Comparison of ENCODE assay signal across 18 mouse cellular contexts in the genomic region with DNA sequence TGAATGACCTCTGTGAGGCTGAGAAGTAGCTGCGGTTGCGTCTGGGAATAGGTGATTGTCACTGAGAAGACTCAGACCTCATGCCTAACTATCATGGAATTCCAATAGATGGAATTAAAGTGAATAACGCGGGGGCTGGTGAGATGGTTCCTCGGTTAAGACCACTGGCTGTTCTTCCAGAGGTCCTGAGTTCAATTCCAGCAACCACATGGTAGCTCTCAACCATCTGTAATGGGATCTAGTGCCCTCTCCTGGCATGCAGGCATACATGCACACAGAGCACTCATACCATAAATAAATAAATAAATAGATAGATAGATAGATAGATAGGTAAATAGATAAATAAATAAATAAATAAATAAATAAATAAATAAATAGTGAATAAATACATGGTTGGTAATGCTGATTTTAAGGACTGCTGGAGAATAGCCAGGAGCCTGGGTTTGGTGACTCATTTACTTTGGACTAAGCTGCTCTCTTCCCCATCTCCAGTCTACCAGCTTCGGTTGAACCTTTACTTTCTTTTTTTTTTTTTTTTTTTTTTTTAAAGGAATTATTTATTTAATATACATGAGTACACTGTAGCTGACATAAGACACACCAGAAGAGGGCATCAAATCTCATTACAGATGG. TPM values are rescaled to one million over a fixed set of nuclear protein-coding genes. Genes with fewer than 3 reads are reported as not detected.
DNase-seq lines count a peak whose midpoint lies in the region; ATAC-seq and TF ChIP-seq lines count a peak whose summit lies in the region.
"Had no signal": no experiment of that assay in that cellular context is flagged by ENCODE, and none has a peak within 500 bp of the region (broad histone marks: within the 10 kb centered on the region; RNA-seq: fewer than 3 reads in every experiment).

No protein-coding gene starts in this region.

- no peak for TF ChIP-seq EP300 in ES-Bruce4 (IDR thresholded peaks at IDR 0.05; ENCODE audit: insufficient read depth, low read depth, low read length)

- no peak for TF ChIP-seq POLR2A in ES-Bruce4 (IDR thresholded peaks at IDR 0.05; ENCODE audit: insufficient read depth, low read length)

- no peak overlapping the region for H3K4me2 ChIP-seq in intestine, postnatal 0 days (replicated peaks; ENCODE audit: low read depth)
- H3K4me2 ChIP-seq in intestine, embryonic 15.5 days (replicated peaks): no peak overlapping the region
- H3K4me2 ChIP-seq in midbrain, postnatal 0 days (ENCODE audit: low read depth, low read length, poor library complexity, severe bottlenecking): no peak overlapping the region
- no peak overlapping the region for H3K4me2 ChIP-seq in kidney, embryonic 15.5 days

- no peaks in the 10 kb centered on the region for H3K36me3 ChIP-seq in intestine, postnatal 0 days (ENCODE audit: control insufficient read depth, insufficient read depth)
- H3K36me3 ChIP-seq in intestine, embryonic 15.5 days: no peaks in the 10 kb centered on the region
- no peaks in the 10 kb centered on the region for H3K36me3 ChIP-seq in midbrain, postnatal 0 days (ENCODE audit: insufficient read depth, low read length)
- no peaks in the 10 kb centered on the region for H3K36me3 ChIP-seq in midbrain, embryonic 10.5 days
- no peaks in the 10 kb centered on the region for H3K36me3 ChIP-seq in ES-Bruce4 (ENCODE audit: control insufficient read depth, insufficient read depth, low read length, poor library complexity, severe bottlenecking)
- no peaks in the 10 kb centered on the region for H3K36me3 ChIP-seq in kidney, embryonic 15.5 days
- H3K36me3 ChIP-seq: limb, embryonic 15.5 days; midbrain, embryonic 15.5 days had no signal

- WGBS in intestine, postnatal 0 days: 96% methylated on average over 6 of the region's 6 CpGs
- 96% methylated on average over 6 of the region's 6 CpGs for WGBS in intestine, embryonic 15.5 days
- 95% methylated on average over 6 of the region's 6 CpGs for WGBS in midbrain, postnatal 0 days
- 91% methylated on average over 6 of the region's 6 CpGs for WGBS in midbrain, embryonic 10.5 days
- WGBS in kidney, embryonic 15.5 days: 96% methylated on average over 6 of the region's 6 CpGs

- no peaks in the 10 kb centered on the region for H3K27me3 ChIP-seq in intestine, postnatal 0 days (replicated peaks; ENCODE audit: control insufficient read depth, insufficient read depth, low read length)
- H3K27me3 ChIP-seq in intestine, embryonic 15.5 days (replicated peaks): no peaks in the 10 kb centered on the region
- no peaks in the 10 kb centered on the region for H3K27me3 ChIP-seq in midbrain, postnatal 0 days (ENCODE audit: insufficient read depth, low read length)
- no peaks in the 10 kb centered on the region for H3K27me3 ChIP-seq in midbrain, embryonic 10.5 days (ENCODE audit: low read depth, poor library complexity, severe bottlenecking)
- no peaks in the 10 kb centered on the region for H3K27me3 ChIP-seq in ES-Bruce4 (ENCODE audit: control insufficient read depth, insufficient read depth, low read length, poor library complexity, severe bottlenecking)
- no peaks in the 10 kb centered on the region for H3K27me3 ChIP-seq in kidney, embryonic 15.5 days
- H3K27me3 ChIP-seq: forebrain, embryonic 13.5 days; limb, embryonic 15.5 days; midbrain, embryonic 15.5 days had no signal

- no peak overlapping the region for H3K27ac ChIP-seq in intestine, postnatal 0 days (ENCODE audit: low read depth, low read length)
- no peak overlapping the region for H3K27ac ChIP-seq in intestine, embryonic 15.5 days
- no peak overlapping the region for H3K27ac ChIP-seq in midbrain, postnatal 0 days (ENCODE audit: low read depth, low read length)
- no peak overlapping the region for H3K27ac ChIP-seq in midbrain, embryonic 10.5 days (replicated peaks)
- H3K27ac ChIP-seq in ES-Bruce4 (ENCODE audit: insufficient read depth, low read length): peak overlapping the region; percentile 41; the same call in 1 of the 2 replicates
- no peak overlapping the region for H3K27ac ChIP-seq in kidney, embryonic 15.5 days
- H3K27ac ChIP-seq: forebrain, embryonic 13.5 days; limb, embryonic 15.5 days had no signal

- H3K4me3 ChIP-seq in intestine, postnatal 0 days (ENCODE audit: low read depth, low read length): no peak overlapping the region
- no peak overlapping the region for H3K4me3 ChIP-seq in intestine, embryonic 15.5 days (replicated peaks)
- H3K4me3 ChIP-seq in midbrain, postnatal 0 days (ENCODE audit: low read depth, low read length): no peak overlapping the region
- H3K4me3 ChIP-seq in midbrain, embryonic 10.5 days: no peak overlapping the region
- H3K4me3 ChIP-seq in ES-Bruce4 (ENCODE audit: low read depth, low read length): no peak overlapping the region
- H3K4me3 ChIP-seq in kidney, embryonic 15.5 days (replicated peaks): no peak overlapping the region

- TF ChIP-seq CTCF in intestine, postnatal 0 days (IDR thresholded peaks at IDR 0.05; ENCODE audit: low read depth): peak; percentile 50
- peak; percentile 32; the same call in 1 of the 2 replicates for TF ChIP-seq CTCF in midbrain, postnatal 0 days (IDR thresholded peaks at IDR 0.05)
- TF ChIP-seq CTCF in ES-Bruce4 (IDR thresholded peaks at IDR 0.05; ENCODE audit: low read depth, low read length): peak; percentile 2

- DNase-seq in midbrain, postnatal 0 days (ENCODE audit: low spot score): no peak
- no peak for DNase-seq in midbrain, embryonic 10.5 days (ENCODE audit: low spot score)
- peak; percentile 25 for DNase-seq in mesoderm, embryonic 11.5 days (ENCODE audit: low read depth, low spot score)
- no peak for DNase-seq in adrenal gland, postnatal 10 days
- DNase-seq: adrenal gland, adult 2 months; cerebellum, adult 8-10 months; heart, postnatal 10 days; kidney, adult 2 months; lung, postnatal 4 days; right cerebral cortex, postnatal 4 days had no signal

- no peak for ATAC-seq in intestine, postnatal 0 days
- no peak for ATAC-seq in intestine, embryonic 15.5 days
- ATAC-seq in midbrain, postnatal 0 days (ENCODE audit: low FRiP score): no peak
- ATAC-seq in kidney, embryonic 15.5 days (replicated peaks; ENCODE audit: low FRiP score): no peak
- ATAC-seq: forebrain, embryonic 13.5 days; hindbrain, embryonic 16.5 days; midbrain, embryonic 15.5 days had no signal

- no peak overlapping the region for H3K9ac ChIP-seq in intestine, postnatal 0 days (ENCODE audit: low read depth, low read length)
- no peak overlapping the region for H3K9ac ChIP-seq in intestine, embryonic 15.5 days
- H3K9ac ChIP-seq in midbrain, postnatal 0 days (replicated peaks; ENCODE audit: low read length, poor library complexity, severe bottlenecking): no peak overlapping the region
- no peak overlapping the region for H3K9ac ChIP-seq in ES-Bruce4 (ENCODE audit: low read depth, poor library complexity, severe bottlenecking)
- H3K9ac ChIP-seq in kidney, embryonic 15.5 days: no peak overlapping the region
- H3K9ac ChIP-seq: forebrain, embryonic 13.5 days; limb, embryonic 15.5 days; midbrain, embryonic 15.5 days had no signal

- H3K4me1 ChIP-seq in intestine, postnatal 0 days (replicated peaks; ENCODE audit: control insufficient read depth, insufficient read depth, low read length): peaks cover 7% of the 10 kb centered on the region; the same call in 1 of the 2 replicates
- peaks cover 24% of the 10 kb centered on the region for H3K4me1 ChIP-seq in intestine, embryonic 15.5 days (replicated peaks)
- 0 out of 2 replicates have a peak, but pooled peaks cover 6% of the 10 kb centered on the region for H3K4me1 ChIP-seq in midbrain, postnatal 0 days (ENCODE audit: insufficient read depth, low read length)
- H3K4me1 ChIP-seq in midbrain, embryonic 10.5 days: peaks cover 32% of the 10 kb centered on the region
- H3K4me1 ChIP-seq in ES-Bruce4 (ENCODE audit: control insufficient read depth, insufficient read depth, low read length): peaks cover 7% of the 10 kb centered on the region
- H3K4me1 ChIP-seq in kidney, embryonic 15.5 days: peaks cover 37% of the 10 kb centered on the region

- H3K9me3 ChIP-seq in intestine, postnatal 0 days (ENCODE audit: control insufficient read depth): no peaks in the 10 kb centered on the region
- H3K9me3 ChIP-seq in intestine, embryonic 15.5 days: no peaks in the 10 kb centered on the region
- no peaks in the 10 kb centered on the region for H3K9me3 ChIP-seq in midbrain, postnatal 0 days (ENCODE audit: low read length)
- no peaks in the 10 kb centered on the region for H3K9me3 ChIP-seq in midbrain, embryonic 10.5 days (replicated peaks)
- H3K9me3 ChIP-seq in ES-Bruce4 (replicated peaks; ENCODE audit: control insufficient read depth, insufficient read depth, low read length, poor library complexity, severe bottlenecking): no peaks in the 10 kb centered on the region
- H3K9me3 ChIP-seq in kidney, embryonic 15.5 days (replicated peaks): no peaks in the 10 kb centered on the region
- H3K9me3 ChIP-seq: forebrain, embryonic 13.5 days; limb, embryonic 15.5 days; midbrain, embryonic 15.5 days had no signal

RNA-seq across cellular contexts. Expression of gene Pla2g6, which starts 1.3 kb away (rescaled TPM):
- polyA plus RNA-seq in intestine, postnatal 0 days (2015; fragmentation: Nextera tagmentation; extraction: Ambion mirVana): 17.4 and 22.1 TPM in 2 replicates
- polyA plus RNA-seq in intestine, embryonic 15.5 days (2015; fragmentation: Nextera tagmentation; extraction: Ambion mirVana): 20.2 and 21.6 TPM in 2 replicates
- total RNA-seq in midbrain, postnatal 0 days (2014; rRNA removed): 26.8 and 35.3 TPM in 2 replicates
- polyA plus RNA-seq in midbrain, postnatal 0 days (2015; fragmentation: Nextera tagmentation; extraction: Ambion mirVana): 14.5 and 17.6 TPM in 2 replicates
- polyA plus RNA-seq in midbrain, embryonic 10.5 days (2016; fragmentation: Nextera tagmentation; extraction: Ambion mirVana): 20.4 and 26.8 TPM in 2 replicates
- 40.2 and 40.6 TPM in 2 replicates for polyA plus RNA-seq in ES-Bruce4 (2011; ENCODE audit: insufficient read depth, insufficient read length, low read depth, missing spikeins)
- total RNA-seq in adrenal gland, postnatal 10 days (2021): 10 to 100 TPM; 27.0 to 27.5 TPM
- polyA plus RNA-seq in kidney, embryonic 15.5 days (2015; fragmentation: Nextera tagmentation; extraction: Ambion mirVana): 16.9 and 17.7 TPM in 2 replicates

RNA-seq across cellular contexts. Expression of gene Maff, which starts 17.0 kb away (rescaled TPM):
- 6.6 and 8.8 TPM in 2 replicates for polyA plus RNA-seq in intestine, postnatal 0 days (2015; fragmentation: Nextera tagmentation; extraction: Ambion mirVana)
- 5.8 and 7.9 TPM in 2 replicates for polyA plus RNA-seq in intestine, embryonic 15.5 days (2015; fragmentation: Nextera tagmentation; extraction: Ambion mirVana)
- 4.0 and 5.4 TPM in 2 replicates for total RNA-seq in midbrain, postnatal 0 days (2014; rRNA removed)
- 0.93 and 1.2 TPM in 2 replicates for polyA plus RNA-seq in midbrain, postnatal 0 days (2015; fragmentation: Nextera tagmentation; extraction: Ambion mirVana)
- polyA plus RNA-seq in midbrain, embryonic 10.5 days (2016; fragmentation: Nextera tagmentation; extraction: Ambion mirVana): 1.3 TPM in 2 replicates
- polyA plus RNA-seq in ES-Bruce4 (2011; ENCODE audit: insufficient read depth, insufficient read length, low read depth, missing spikeins): 12.3 and 14.5 TPM in 2 replicates
- 10 to 100 TPM in 1 of 2 experiments, 1 to 10 TPM in 1; 3.6 to 10.8 TPM for total RNA-seq in adrenal gland, postnatal 10 days (2021)
- 3.8 and 4.4 TPM in 2 replicates for polyA plus RNA-seq in kidney, embryonic 15.5 days (2015; fragmentation: Nextera tagmentation; extraction: Ambion mirVana)

RNA-seq across cellular contexts. Expression of gene Baiap2l2, which starts 44.1 kb away (rescaled TPM):
- 19.3 and 21.3 TPM in 2 replicates for polyA plus RNA-seq in intestine, postnatal 0 days (2015; fragmentation: Nextera tagmentation; extraction: Ambion mirVana)
- 12.3 and 14.7 TPM in 2 replicates for polyA plus RNA-seq in intestine, embryonic 15.5 days (2015; fragmentation: Nextera tagmentation; extraction: Ambion mirVana)
- 3.0 and 3.1 TPM in 2 replicates for total RNA-seq in midbrain, postnatal 0 days (2014; rRNA removed)
- polyA plus RNA-seq in midbrain, postnatal 0 days (2015; fragmentation: Nextera tagmentation; extraction: Ambion mirVana): 8.0 and 8.5 TPM in 2 replicates
- polyA plus RNA-seq in midbrain, embryonic 10.5 days (2016; fragmentation: Nextera tagmentation; extraction: Ambion mirVana): 1.1 and 2.4 TPM in 2 replicates
- 0.69 and 1.8 TPM in 2 replicates for polyA plus RNA-seq in ES-Bruce4 (2011; ENCODE audit: insufficient read depth, insufficient read length, low read depth, missing spikeins)
- total RNA-seq in adrenal gland, postnatal 10 days (2021): under 1 TPM; 0.85 to 0.99 TPM
- 13.4 and 14.3 TPM in 2 replicates for polyA plus RNA-seq in kidney, embryonic 15.5 days (2015; fragmentation: Nextera tagmentation; extraction: Ambion mirVana)
